Mouse (Mus musculus) C2C12 (cell line): ENCODE results near the gene Sarm1.

Source experiments
- CTCF ChIP-seq: IDR thresholded peaks from one replicate; pipeline ENCODE4 v1.5.1; 2011; ENCODE audit not compliant: control insufficient read depth, insufficient read depth, insufficient read length
- MAX ChIP-seq: IDR thresholded peaks from one replicate; pipeline ENCODE4 v1.6.1; 2011; ENCODE audit warnings: mild to moderate bottlenecking, control low read depth
- MYOG ChIP-seq: IDR thresholded peaks from one replicate; pipeline ENCODE4 v1.6.1; 2011; ENCODE audit not compliant: control insufficient read depth, insufficient read length; ENCODE audit errors: extremely low read depth
- USF1 ChIP-seq: IDR thresholded peaks from one replicate; pipeline ENCODE4 v1.6.1; 2011; ENCODE audit warnings: low read depth, mild to moderate bottlenecking, control low read depth, moderate library complexity

GRCm38 (mm10) chr11:78524838-78525237 lies 27.3 kb upstream of the Sarm1 start:
- no peak for TF ChIP-seq CTCF
- TF ChIP-seq MAX, result no peak
- TF ChIP-seq USF1, result no peak
- no peak for TF ChIP-seq MYOG
